Mouse (Mus musculus) gastrocnemius, postnatal 25 days (tissue): ENCODE results near the gene Gnpnat1. TPM values are rescaled to one million over a fixed set of nuclear protein-coding genes. Genes with fewer than 3 reads are reported as not detected.

Source experiments
- DNase-seq: peaks from one replicate; pipeline ENCODE4 v3.0.0; 2022
- microRNA-seq, 2 experiments: library from miRNA; unstranded; fragments of <30 nt; microRNA quantifications; one replicate each; pipeline ENCODE4 v1.2.0; 2021; ENCODE audit warnings: borderline replicate concordance in 2 of 2
- total RNA-seq, 2 experiments: library from RNA; stranded (reverse); gene quantifications; 1 replicate in 1 of 2; 2 replicates in 1 of 2; pipeline ENCODE4 v1.2.3; 2021

Gnpnat1 gene
- total RNA-seq, 2 experiments from 2014 or later = 9.2 to 9.7 TPM

- DNase-seq = no peak
Measured at GRCm38 (mm10) chr14:45403651-45404050, 1.1 kb downstream of the Gnpnat1 start.

GRCm38 (mm10) chr14:45399836-45400235 lies 4.9 kb downstream of the Gnpnat1 start:
- DNase-seq = no peak

- no peak for DNase-seq
Measured at GRCm38 (mm10) chr14:45389194-45389593, 15.5 kb downstream of the Gnpnat1 start.

GRCm38 (mm10) chr14:45388345-45389181 lies 16.1 kb downstream of the Gnpnat1 start:
- DNase-seq = peak; percentile 95

- DNase-seq = no peak
Measured at GRCm38 (mm10) chr14:45387480-45387879, 17.2 kb downstream of the Gnpnat1 start.

- DNase-seq = no peak
Measured at GRCm38 (mm10) chr14:45385596-45385995, 19.1 kb downstream of the Gnpnat1 start.

GRCm38 (mm10) chr14:45382912-45383311 lies 21.8 kb downstream of the Gnpnat1 start:
- DNase-seq = no peak

GRCm38 (mm10) chr14:45380756-45381155 lies 24.0 kb downstream of the Gnpnat1 start:
- no peak for DNase-seq

GRCm38 (mm10) chr14:45378771-45379170 lies 25.9 kb downstream of the Gnpnat1 start:
- DNase-seq = no peak

- no peak for DNase-seq
Measured at GRCm38 (mm10) chr14:45365196-45365587, 39.5 kb downstream of the Gnpnat1 start.

GRCm38 (mm10) chr14:45364211-45365195 lies 40.2 kb downstream of the Gnpnat1 start:
- peak; percentile 66 for DNase-seq

GRCm38 (mm10) chr14:45350931-45351859 lies 53.5 kb downstream of the Gnpnat1 start, which contains the start of gene Styx:
Gene Styx, plus strand, starts transcription at chr14:45351093.
- DNase-seq = peak; percentile 98

- peak; percentile 97 for DNase-seq
Measured at GRCm38 (mm10) chr14:45329589-45330181, 75.0 kb downstream of the Gnpnat1 start, which contains the start of gene Psmc6. Gene Psmc6, plus strand, starts transcription at chr14:45329788.

GRCm38 (mm10) chr14:45329018-45329588 lies 75.6 kb downstream of the Gnpnat1 start:
- no peak for DNase-seq

- no peak for DNase-seq
Measured at GRCm38 (mm10) chr14:45328072-45328713, 76.5 kb downstream of the Gnpnat1 start.

Small RNA genes within 50 kb of the gene (microRNA-seq; reads per million reads assigned to microRNA genes)
- gene Gm25353 = 0 reads per million in 2 experiments

Other genes starting within 250 kb of the Gnpnat1 start
- 1 to 10 TPM; 1.7 to 3.0 TPM for gene Gpr137c, start 185.2 kb downstream of the Gnpnat1 start, total RNA-seq
- gene Txndc16, start 184.6 kb downstream of the Gnpnat1 start, total RNA-seq = 1 to 10 TPM; 6.4 to 7.5 TPM
- 1 to 10 TPM; 5.0 to 8.6 TPM for gene Ero1l, start 86.1 kb downstream of the Gnpnat1 start, total RNA-seq
- gene Psmc6, start 75.1 kb downstream of the Gnpnat1 start, total RNA-seq = 100 to 1,000 TPM in 1 of 2 experiments, 10 to 100 TPM in 1; 95.6 to 107 TPM
- 10 to 100 TPM; 47.3 to 62.4 TPM for gene Styx, start 53.8 kb downstream of the Gnpnat1 start, total RNA-seq
- 100 to 1,000 TPM; 179 to 224 TPM for gene Fermt2, start 125.2 kb upstream of the Gnpnat1 start, total RNA-seq